Mouse (Mus musculus) embryonic facial prominence, embryonic 15.5 days (tissue): Measurements from ENCODE around the gene Nlrx1. TPM values are rescaled to one million over a fixed set of nuclear protein-coding genes. Genes with fewer than 3 reads are reported as not detected.
A peak's percentile ranks its signal among the peaks of the same experiment; 100 is the strongest.
"Not testable (repeated sequence)": the region's sequence is repeated elsewhere in the genome, so short reads cannot be mapped to it uniquely, and the experiment has no call there.

Experiments used
- ATAC-seq: fragments of 200-750 bp; cut with Nextera tagmentation; 2 replicates; pipeline ENCODE4 v1.8.0; 2017; ENCODE audit warnings: low read depth, moderate TSS enrichment; ENCODE audit not compliant: insufficient number of reproducible peaks, low FRiP score, low TSS enrichment
- H3K27ac ChIP-seq: fragments of 300-500 bp; sonication (generic); replicated peaks from 2 replicates; pipeline ENCODE4 v1.5.1; 2015; ENCODE audit warnings: mild to moderate bottlenecking, inconsistent platforms
- H3K27me3 ChIP-seq: fragments of 300-500 bp; sonication (generic); 2 replicates; pipeline ENCODE4 v1.6.1; 2015; ENCODE audit warnings: inconsistent platforms
- H3K36me3 ChIP-seq: fragments of 300-500 bp; sonication (generic); 2 replicates; pipeline ENCODE4 v1.6.1; 2015; ENCODE audit warnings: mild to moderate bottlenecking, inconsistent platforms
- H3K4me1 ChIP-seq: fragments of 300-500 bp; sonication (generic); 2 replicates; pipeline ENCODE4 v1.6.1; 2015; ENCODE audit warnings: inconsistent platforms
- H3K4me2 ChIP-seq: fragments of 300-500 bp; sonication (generic); replicated peaks from 2 replicates; pipeline ENCODE4 v1.6.1; 2015; ENCODE audit warnings: mild to moderate bottlenecking, inconsistent platforms
- H3K4me3 ChIP-seq: fragments of 300-500 bp; sonication (generic); replicated peaks from 2 replicates; pipeline ENCODE4 v1.5.1; 2015; ENCODE audit warnings: mild to moderate bottlenecking, inconsistent platforms
- H3K9ac ChIP-seq: fragments of 300-500 bp; sonication (generic); 2 replicates; pipeline ENCODE4 v1.6.1; 2015; ENCODE audit warnings: inconsistent platforms
- H3K9me3 ChIP-seq: fragments of 300-500 bp; sonication (generic); replicated peaks from 2 replicates; pipeline ENCODE4 v1.6.1; 2016; ENCODE audit warnings: inconsistent platforms
- WGBS: fragments of 180-500 bp; shearing (Covaris S2); methylation state at CpG from one replicate; pipeline ENCODE4 v1.1.7; 2015; 5-methylcytosine and 5-hydroxymethylcytosine counted together
- polyA plus RNA-seq: library from polyadenylated mRNA; unstranded; fragments of >200 nt; fragmentation: Nextera tagmentation; extraction: Ambion mirVana; gene quantifications from 2 replicates; pipeline ENCODE4 v1.2.1, GENCODE M21; 2015

The Nlrx1 gene
- polyA plus RNA-seq, 1 experiment from 2014 or later, result 14.6 TPM

DNA sequence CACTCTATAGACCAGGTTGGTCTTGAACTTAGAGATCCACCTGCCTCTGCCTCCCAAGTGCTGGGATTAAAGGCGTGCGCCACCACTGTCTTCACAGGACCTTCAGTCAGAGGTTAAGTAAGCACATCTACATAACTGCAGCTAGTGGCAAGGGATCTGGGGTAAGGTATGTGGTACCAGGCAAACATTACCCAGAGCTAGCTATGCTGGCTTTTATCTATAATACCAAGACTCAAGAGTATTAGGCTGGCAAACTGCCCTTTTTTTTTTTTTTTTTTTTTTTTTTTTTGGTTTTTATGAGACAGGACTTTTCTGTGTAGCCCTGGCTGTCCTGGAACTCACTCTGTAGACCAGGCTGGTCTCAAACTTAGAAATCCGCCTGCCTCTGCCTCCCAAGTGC lies 31.6 kb upstream of the Nlrx1 start:
- WGBS, result 95% methylated on average over 3 of the region's 3 CpGs
- ATAC-seq, result not testable (repeated sequence)
- peaks cover 66% of the 10 kb centered on the region for H3K36me3 ChIP-seq

DNA sequence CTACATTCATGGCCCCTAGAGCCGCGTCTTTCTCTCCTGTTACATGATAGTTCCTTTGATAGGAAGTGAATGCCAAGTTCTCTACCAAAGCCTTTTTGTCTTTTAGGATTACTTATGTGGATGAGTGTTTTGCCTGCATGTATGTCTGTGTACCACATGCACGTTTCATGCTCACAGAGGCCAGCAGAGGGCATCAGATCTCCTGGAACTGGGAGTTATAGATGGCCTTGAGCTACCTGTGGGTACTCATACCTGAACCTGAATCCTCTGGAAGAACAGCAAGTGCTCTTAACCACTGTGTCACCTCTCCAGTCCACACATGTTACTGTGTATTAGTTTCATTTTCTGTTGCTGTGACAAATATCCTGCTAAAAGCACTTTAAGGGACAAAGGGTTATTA lies 24.1 kb upstream of the Nlrx1 start:
- Histone ChIP-seq H3K4me3 (no peak overlapping the region), H3K36me3 (peaks cover 64% of the 10 kb centered on the region)
- ATAC-seq, result no peak

More for the DNA sequence above, 31.6 kb upstream of the Nlrx1 start:
- H3K27me3 ChIP-seq, H3K4me2 ChIP-seq, H3K9ac ChIP-seq, H3K4me3 ChIP-seq, H3K4me1 ChIP-seq, H3K27ac ChIP-seq, H3K9me3 ChIP-seq: not testable (repeated sequence)

DNA sequence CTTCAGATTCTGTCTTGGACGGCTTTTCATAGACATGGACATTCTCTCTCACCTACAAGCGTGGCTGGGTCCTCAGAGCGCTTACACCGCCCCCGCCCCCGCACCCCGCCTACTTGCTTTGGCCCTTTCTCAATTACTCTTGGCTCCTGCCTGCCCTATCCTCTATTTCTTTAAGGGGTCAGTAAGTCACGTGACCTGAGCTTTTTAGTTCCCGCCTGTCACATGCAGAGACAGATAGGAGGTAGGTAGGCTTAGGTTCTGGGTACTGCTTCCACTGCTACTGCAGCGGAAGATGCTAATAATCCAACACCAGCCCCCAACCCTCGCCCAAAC lies 20.5 kb upstream of the Nlrx1 start:
- Histone ChIP-seq H3K27ac (no peak overlapping the region), H3K4me1 (peaks cover 26% of the 10 kb centered on the region), H3K4me3 (no peak overlapping the region), H3K9me3 (no peaks in the 10 kb centered on the region), H3K36me3 (peaks cover 33% of the 10 kb centered on the region), H3K4me2 (peak overlapping the region; percentile 93; the same call in 1 of the 2 replicates), H3K9ac (no peak overlapping the region), H3K27me3 (peaks cover 23% of the 10 kb centered on the region)
- WGBS, result 11% methylated on average over 11 of the region's 11 CpGs
- no peak for ATAC-seq

More for the DNA sequence above, 24.1 kb upstream of the Nlrx1 start:
- no peaks in the 10 kb centered on the region for H3K9me3 ChIP-seq
- peaks cover 16% of the 10 kb centered on the region for H3K27me3 ChIP-seq
- H3K4me2 ChIP-seq, result no peak overlapping the region
- 71% methylated on average over 3 of the region's 3 CpGs for WGBS
- H3K27ac ChIP-seq, result no peak overlapping the region
- no peak overlapping the region for H3K9ac ChIP-seq
- H3K4me1 ChIP-seq, result peaks cover 15% of the 10 kb centered on the region

DNA sequence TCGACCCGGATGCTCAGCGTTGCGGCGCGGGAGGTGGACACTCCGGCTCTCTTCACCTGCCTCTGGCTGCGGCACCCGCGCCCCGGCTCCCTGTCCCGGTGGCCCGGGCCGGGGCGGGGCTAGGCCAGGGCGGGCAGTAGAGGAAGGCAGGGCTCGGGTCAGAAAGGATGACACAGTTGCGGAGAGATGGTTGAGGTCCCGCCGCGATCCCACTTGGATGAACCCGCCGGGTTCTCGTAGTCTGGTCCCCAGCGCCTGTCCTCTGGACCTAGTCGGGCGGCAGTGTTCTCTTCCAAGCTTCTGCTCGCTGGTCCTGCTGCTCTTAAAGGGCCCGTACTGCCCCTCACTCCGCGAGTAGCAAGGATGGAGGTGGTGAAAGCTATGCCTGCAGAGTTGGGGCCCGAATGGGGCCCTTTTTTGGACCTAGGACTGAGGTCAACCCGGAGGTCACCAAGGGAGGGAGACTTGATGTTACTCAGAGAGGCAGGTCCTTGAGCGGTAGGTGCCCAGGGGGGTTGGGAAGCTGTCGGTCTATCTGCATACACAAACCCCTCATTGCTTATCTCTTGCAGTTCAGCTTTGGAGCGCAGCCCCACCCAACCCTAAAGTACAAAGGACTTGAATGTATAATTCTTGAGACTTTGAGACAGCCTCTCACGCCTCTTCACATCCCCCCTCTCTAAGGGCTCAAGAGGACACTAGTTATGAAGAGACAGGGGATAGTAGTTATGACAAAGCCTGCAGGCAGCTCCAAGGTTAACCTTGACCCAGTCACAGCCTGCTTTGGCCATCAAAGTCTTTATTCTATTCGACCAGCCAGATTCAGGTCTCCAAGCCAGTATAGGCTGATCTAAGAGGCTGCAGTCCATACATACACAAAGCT lies 19.9 kb upstream of the Nlrx1 start, which contains the start of gene Abcg4:
Gene Abcg4, minus strand, starts transcription at position 540 of the 883 bp plus-strand sequence.
- peak; percentile 16; the same call in 1 of the 2 replicates for ATAC-seq
- H3K27ac ChIP-seq, result no peak within 1 kb of the TSS
- peaks cover 26% of the 10 kb centered on the region for H3K4me1 ChIP-seq
- no peaks in the 10 kb centered on the region for H3K9me3 ChIP-seq
- H3K36me3 ChIP-seq, result peaks cover 27% of the 10 kb centered on the region
- peak within 1 kb of the TSS; percentile 65 for H3K9ac ChIP-seq
- H3K4me3 ChIP-seq, result peak within 1 kb of the TSS; percentile 62
- WGBS, result 1% methylated on average over 38 of the region's 38 CpGs
- peaks cover 23% of the 10 kb centered on the region for H3K27me3 ChIP-seq
- H3K4me2 ChIP-seq, result peak within 1 kb of the TSS; percentile 93

DNA sequence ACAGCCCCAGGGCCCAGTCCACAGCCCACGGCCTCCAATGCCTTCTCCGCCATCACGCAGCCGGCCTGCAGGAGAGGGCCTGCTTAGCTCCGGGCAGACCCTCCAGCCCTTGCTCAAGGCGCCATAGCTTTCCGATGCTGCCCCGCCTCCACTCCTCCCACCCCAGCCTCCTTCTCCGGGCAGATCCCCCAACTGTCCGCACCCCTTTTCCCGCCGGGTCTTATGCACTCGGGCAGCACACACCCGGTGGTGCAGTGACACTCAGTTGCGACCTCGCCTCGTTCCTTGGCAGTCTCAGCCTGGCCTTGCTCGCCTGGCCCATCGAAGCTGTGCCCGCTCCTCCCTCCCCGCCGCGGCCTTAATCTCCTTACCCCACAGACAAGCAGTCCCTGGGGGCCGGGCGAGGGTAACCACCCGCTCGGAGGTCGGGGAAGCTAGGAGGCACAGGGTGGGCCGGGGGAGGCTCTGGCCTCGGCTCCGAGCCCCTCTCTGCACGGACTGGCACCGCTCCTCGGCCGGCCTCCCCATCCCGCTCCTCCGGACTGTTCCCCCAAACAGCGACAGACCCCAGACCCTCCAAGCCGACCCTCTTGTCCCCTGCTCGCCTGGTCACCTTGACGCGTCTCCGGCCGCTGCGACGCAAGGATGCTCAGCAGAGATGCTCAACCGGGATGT lies 19.1 kb upstream of the Nlrx1 start:
- Histone ChIP-seq H3K9me3 (no peaks in the 10 kb centered on the region), H3K4me1 (peaks cover 26% of the 10 kb centered on the region), H3K27ac (no peak overlapping the region), H3K4me2 (peak overlapping the region; percentile 93), H3K4me3 (peak overlapping the region; percentile 62), H3K9ac (peak overlapping the region; percentile 65), H3K36me3 (peaks cover 19% of the 10 kb centered on the region), H3K27me3 (peaks cover 23% of the 10 kb centered on the region)
- under 1% methylated on average over 46 of the region's 47 CpGs for WGBS
- peak; percentile 46; the same call in 1 of the 2 replicates for ATAC-seq

DNA sequence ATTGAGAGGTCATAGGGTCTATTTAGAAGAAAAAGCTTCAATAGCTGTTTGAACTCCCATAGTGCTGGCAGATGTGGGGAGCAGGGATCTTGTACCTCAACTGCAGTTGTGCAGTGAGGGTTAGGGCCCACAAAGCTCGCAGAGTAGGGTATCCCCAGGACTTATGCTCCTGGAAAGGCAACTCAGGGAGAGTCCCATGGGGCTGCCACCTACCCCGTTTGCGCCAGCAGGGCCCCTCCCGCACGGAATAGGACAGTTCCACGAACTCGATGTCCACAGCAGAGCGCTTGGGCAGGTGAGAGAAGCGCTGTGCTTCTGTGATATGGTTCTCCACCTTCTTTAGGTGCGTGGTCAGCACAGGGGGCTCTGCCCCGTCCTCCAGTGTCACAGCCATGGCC lies 18.6 kb upstream of the Nlrx1 start:
- Histone ChIP-seq H3K36me3 (peaks cover 15% of the 10 kb centered on the region), H3K27ac (no peak overlapping the region), H3K9ac (peak overlapping the region; percentile 65), H3K4me1 (peaks cover 26% of the 10 kb centered on the region), H3K27me3 (peaks cover 23% of the 10 kb centered on the region), H3K4me3 (peak overlapping the region; percentile 62), H3K9me3 (no peaks in the 10 kb centered on the region), H3K4me2 (peak overlapping the region; percentile 93)
- ATAC-seq, result peak; percentile 40; the same call in 1 of the 2 replicates
- WGBS, result 8% methylated on average over 11 of the region's 11 CpGs

DNA sequence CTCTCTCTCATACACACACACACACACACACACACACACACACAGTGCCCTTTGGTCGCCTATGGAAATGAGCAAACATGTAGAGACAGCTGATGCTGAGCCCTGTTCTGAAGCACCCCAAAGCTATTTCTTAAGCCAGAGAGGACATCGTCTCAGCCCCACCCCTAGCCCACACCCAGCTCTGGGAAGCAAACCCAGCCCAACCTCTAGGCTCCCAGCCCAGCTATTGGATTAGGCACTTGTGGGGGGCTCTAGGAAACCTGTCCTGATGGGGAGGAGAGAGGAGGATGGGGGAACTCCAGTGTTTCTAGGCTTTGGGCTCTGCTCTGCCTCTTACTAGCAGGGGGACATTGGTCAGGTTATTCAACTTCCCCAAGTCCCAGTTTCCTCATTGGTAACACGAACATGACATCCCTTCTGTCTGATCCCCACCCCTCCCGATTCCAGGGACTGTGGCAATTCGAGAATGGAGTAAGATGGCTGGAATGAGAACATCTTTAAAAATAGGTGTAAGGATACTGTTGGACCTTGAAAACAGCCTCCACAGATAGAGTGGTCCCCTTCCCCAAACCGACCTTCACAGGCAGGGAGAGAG lies 18.0 kb upstream of the Nlrx1 start:
- H3K9me3 ChIP-seq, result no peaks in the 10 kb centered on the region
- no peak overlapping the region for H3K9ac ChIP-seq
- H3K4me3 ChIP-seq, result no peak overlapping the region
- peaks cover 23% of the 10 kb centered on the region for H3K27me3 ChIP-seq
- peaks cover 26% of the 10 kb centered on the region for H3K4me1 ChIP-seq
- peaks cover 10% of the 10 kb centered on the region for H3K36me3 ChIP-seq
- no peak overlapping the region for H3K27ac ChIP-seq
- no peak overlapping the region; the same call in 1 of the 2 replicates for H3K4me2 ChIP-seq
- 9% methylated on average over 6 of the region's 6 CpGs for WGBS
- ATAC-seq, result no peak

DNA sequence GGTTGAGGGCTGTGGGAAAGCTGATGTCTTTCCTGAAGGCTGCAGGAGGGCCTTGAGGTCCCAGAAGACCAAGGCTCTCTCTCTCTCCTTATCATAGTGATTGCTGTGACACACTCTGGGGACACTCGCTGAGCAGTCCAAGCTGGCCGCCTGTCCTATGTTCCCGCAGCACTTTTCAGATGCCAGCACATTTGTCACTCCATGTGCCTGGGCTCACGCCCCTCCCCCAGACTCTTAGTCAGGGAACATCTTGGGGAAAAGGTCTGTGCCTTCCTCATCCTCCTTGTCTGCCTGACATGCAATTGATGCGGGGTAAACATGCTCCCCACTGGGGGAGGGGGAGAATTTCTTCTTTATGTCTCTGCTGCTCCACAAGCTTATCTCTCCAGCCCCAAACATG lies 14.8 kb upstream of the Nlrx1 start:
- Histone ChIP-seq H3K9ac (no peak overlapping the region), H3K9me3 (no peaks in the 10 kb centered on the region), H3K4me2 (no peak overlapping the region), H3K27me3 (peaks cover 10% of the 10 kb centered on the region), H3K36me3 (peaks cover 4% of the 10 kb centered on the region; the same call in 1 of the 2 replicates), H3K4me1 (peaks cover 18% of the 10 kb centered on the region), H3K27ac (no peak overlapping the region), H3K4me3 (no peak overlapping the region)
- no peak for ATAC-seq
- 72% methylated on average over 5 of the region's 5 CpGs for WGBS

DNA sequence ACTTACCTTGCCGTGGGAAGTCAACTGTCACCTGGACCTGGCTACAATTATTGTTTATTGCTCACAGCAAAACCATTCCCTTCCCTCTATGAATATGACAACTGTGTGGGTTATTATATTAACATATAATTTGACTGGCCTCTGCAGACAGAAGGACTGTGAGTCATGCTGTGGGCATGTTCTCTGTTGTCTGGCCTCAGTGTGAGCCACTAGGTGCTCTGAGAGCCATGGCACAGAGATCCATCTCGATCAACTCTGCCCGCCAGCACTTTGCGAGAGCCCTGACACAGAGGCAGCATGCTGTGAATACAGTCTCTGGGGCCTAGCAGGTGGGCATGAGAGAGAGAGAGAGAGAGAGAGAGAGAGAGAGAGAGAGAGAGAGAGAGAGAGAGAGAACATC lies 1.6 kb upstream of the Nlrx1 start:
- 82% methylated on average over 4 of the region's 4 CpGs for WGBS
- no peak for ATAC-seq
- Histone ChIP-seq H3K4me2 (no peak overlapping the region), H3K36me3 (0 out of 2 replicates have a peak, but pooled peaks cover 4% of the 10 kb centered on the region), H3K9ac (no peak overlapping the region), H3K4me1 (peaks cover 14% of the 10 kb centered on the region), H3K27me3 (no peaks in the 10 kb centered on the region), H3K27ac (no peak overlapping the region), H3K9me3 (no peaks in the 10 kb centered on the region), H3K4me3 (no peak overlapping the region)

DNA sequence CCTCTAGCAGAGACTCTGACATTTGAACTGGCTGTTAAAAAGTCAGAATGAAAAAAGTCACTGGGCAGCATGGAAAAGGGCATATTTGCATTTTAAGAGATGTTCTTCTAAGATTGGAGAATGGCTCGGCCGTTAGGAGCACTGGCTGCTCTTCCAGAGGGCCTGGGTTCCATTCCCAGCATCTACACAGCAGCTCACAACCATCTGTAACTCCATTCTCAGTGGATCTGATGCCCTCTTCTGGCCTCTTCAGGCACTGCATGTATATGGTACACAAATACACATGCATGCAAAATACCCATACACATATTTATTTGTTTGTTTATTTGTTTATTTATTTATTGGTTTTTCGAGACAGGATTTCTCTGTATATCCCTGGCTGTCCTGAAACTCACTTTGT lies 678 bp upstream of the Nlrx1 start:
- H3K27ac ChIP-seq, result no peak overlapping the region
- no peak overlapping the region for H3K9ac ChIP-seq
- no peaks in the 10 kb centered on the region for H3K27me3 ChIP-seq
- H3K36me3 ChIP-seq, result no peaks in the 10 kb centered on the region
- peaks cover 14% of the 10 kb centered on the region for H3K4me1 ChIP-seq
- no peak overlapping the region for H3K4me3 ChIP-seq
- ATAC-seq, result no peak
- no peak overlapping the region for H3K4me2 ChIP-seq
- WGBS, result 79% methylated on average over 3 of the region's 3 CpGs
- H3K9me3 ChIP-seq, result no peaks in the 10 kb centered on the region

DNA sequence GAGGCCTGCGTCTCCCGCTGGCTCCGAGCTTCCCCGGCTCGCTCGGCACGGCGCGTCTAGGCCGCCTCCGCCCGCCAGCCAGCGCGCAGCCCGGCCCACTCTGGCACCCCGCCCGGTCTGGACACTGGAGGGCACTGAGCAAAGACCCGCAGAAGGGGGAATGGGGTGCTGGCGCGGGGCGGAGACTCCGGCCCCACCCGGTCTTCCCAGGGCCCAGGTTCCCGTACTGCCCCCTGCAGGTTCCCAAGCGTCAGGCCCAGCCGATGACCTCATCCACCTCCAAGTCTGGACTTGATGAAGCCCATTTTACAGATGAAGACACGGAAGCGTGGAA lies 405 bp downstream of the Nlrx1 start:
- peak overlapping the region; percentile 80 for H3K4me2 ChIP-seq
- no peaks in the 10 kb centered on the region for H3K27me3 ChIP-seq
- peaks cover 14% of the 10 kb centered on the region for H3K4me1 ChIP-seq
- H3K27ac ChIP-seq, result peak overlapping the region; percentile 91
- no peaks in the 10 kb centered on the region for H3K9me3 ChIP-seq
- peak overlapping the region; percentile 55 for H3K4me3 ChIP-seq
- peaks cover 6% of the 10 kb centered on the region for H3K36me3 ChIP-seq
- ATAC-seq, result peak; percentile 82
- H3K9ac ChIP-seq, result peak overlapping the region; percentile 53
- 4% methylated on average over 28 of the region's 28 CpGs for WGBS
